Mouse (Mus musculus) kidney, embryonic 15.5 days (tissue): ENCODE measurements around the gene Macrod1. TPM values are rescaled to one million over a fixed set of nuclear protein-coding genes. Genes with fewer than 3 reads are reported as not detected.

Experiments
- ATAC-seq: fragments of 200-750 bp; cut with Nextera tagmentation; replicated peaks from 2 replicates; pipeline ENCODE4 v1.8.0; 2017; ENCODE audit warnings: moderate TSS enrichment; ENCODE audit not compliant: low FRiP score
- H3K27ac ChIP-seq: fragments of 300-500 bp; sonication (generic); 2 replicates; pipeline ENCODE4 v1.5.1; 2015; ENCODE audit warnings: mild to moderate bottlenecking, inconsistent platforms
- H3K27me3 ChIP-seq: fragments of 300-500 bp; sonication (generic); 2 replicates; pipeline ENCODE4 v1.6.1; 2015; ENCODE audit warnings: inconsistent platforms
- H3K36me3 ChIP-seq: fragments of 300-500 bp; sonication (generic); 2 replicates; pipeline ENCODE4 v1.6.1; 2015; ENCODE audit warnings: inconsistent platforms
- H3K4me1 ChIP-seq: fragments of 300-500 bp; sonication (generic); 2 replicates; pipeline ENCODE4 v1.6.1; 2015; ENCODE audit warnings: inconsistent platforms
- H3K4me2 ChIP-seq: fragments of 300-500 bp; sonication (generic); 2 replicates; pipeline ENCODE4 v1.6.1; 2015; ENCODE audit warnings: moderate library complexity, mild to moderate bottlenecking, inconsistent platforms
- H3K4me3 ChIP-seq: fragments of 300-500 bp; sonication (generic); replicated peaks from 2 replicates; pipeline ENCODE4 v1.5.1; 2015; ENCODE audit warnings: mild to moderate bottlenecking, inconsistent platforms
- H3K9ac ChIP-seq: fragments of 300-500 bp; sonication (generic); 2 replicates; pipeline ENCODE4 v1.6.1; 2015; ENCODE audit warnings: mild to moderate bottlenecking, inconsistent platforms
- H3K9me3 ChIP-seq: fragments of 300-500 bp; sonication (generic); replicated peaks from 2 replicates; pipeline ENCODE4 v1.6.1; 2016; ENCODE audit warnings: inconsistent platforms
- WGBS: fragments of 180-500 bp; shearing (Covaris S2); methylation state at CpG from one replicate; pipeline ENCODE4 v1.1.7; 2015; ENCODE audit warnings: mixed read lengths; 5-methylcytosine and 5-hydroxymethylcytosine counted together
- polyA plus RNA-seq: library from polyadenylated mRNA; unstranded; fragments of >200 nt; fragmentation: Nextera tagmentation; extraction: Ambion mirVana; gene quantifications from 2 replicates; pipeline ENCODE4 v1.2.1, GENCODE M21; 2015

Macrod1 gene
- polyA plus RNA-seq, 1 experiment from 2014 or later = 13.9 TPM

DNA sequence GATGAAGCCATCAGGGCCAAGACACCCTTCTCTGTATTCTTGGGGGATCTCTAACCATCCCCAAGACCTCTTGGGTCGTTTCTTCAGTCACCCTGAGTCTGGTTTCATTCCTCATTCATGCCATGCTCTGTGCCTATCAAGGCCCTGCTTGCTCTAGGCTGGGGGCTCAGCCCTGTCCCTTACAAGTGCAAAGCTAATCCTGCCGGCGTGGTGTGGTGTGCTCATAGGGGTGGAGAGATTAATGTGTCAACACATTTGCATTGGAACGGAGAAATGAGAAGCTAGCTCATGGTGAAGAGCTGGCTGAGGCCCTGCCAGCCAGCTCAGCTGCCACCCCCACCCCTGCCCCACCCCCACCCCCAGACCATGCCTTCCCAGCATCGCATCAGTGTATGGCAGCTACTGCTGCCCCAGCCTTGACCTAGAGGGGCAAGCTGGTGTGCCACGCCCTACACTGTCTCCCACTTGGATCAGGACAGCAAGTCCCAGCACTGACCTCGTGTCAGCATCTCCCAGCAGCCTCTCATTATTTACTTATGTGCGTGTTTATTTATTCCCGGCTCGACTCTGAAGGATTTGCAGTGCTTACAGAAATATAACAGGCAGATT is 66.2 kb downstream of the Macrod1 start:
- H3K27me3 ChIP-seq = peaks cover 65% of the 10 kb centered on the region
- no peaks in the 10 kb centered on the region for H3K9me3 ChIP-seq
- peaks cover 47% of the 10 kb centered on the region for H3K4me1 ChIP-seq
- WGBS = 37% methylated on average over 10 of the region's 10 CpGs
- peak overlapping the region; percentile 45; the same call in 1 of the 2 replicates for H3K27ac ChIP-seq
- H3K36me3 ChIP-seq = no peaks in the 10 kb centered on the region
- no peak overlapping the region for H3K4me3 ChIP-seq
- no peak overlapping the region for H3K9ac ChIP-seq
- no peak overlapping the region for H3K4me2 ChIP-seq
- ATAC-seq = no peak

DNA sequence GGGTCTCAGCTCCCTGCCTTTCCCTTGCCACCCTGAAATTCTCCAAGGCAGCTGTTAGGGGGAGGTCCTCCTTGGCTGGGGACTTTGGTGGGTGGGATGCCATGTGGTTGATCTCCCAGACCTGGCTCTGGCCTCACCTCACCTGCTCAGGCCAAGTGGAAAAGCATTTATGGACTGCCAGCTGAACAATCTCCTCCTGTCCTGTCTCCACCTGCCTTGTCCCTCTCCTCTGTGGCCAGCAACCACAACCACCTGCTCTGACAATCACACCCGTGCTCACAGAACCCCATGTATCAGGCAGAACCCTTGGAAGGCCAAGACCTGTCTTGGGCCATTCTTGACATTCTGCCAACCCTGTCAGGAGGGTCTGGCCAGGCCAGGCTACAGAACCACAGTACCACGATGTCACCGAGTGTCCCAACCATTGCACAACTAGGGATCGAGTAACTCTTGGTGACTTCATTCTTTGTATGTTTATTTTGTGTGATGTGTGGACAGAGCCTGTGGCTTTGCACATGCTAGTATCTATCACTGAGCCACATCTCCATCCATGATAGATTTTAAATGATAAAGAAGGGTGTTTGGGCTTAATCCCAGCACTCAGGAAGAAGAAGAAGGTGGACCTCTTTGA is 69.0 kb downstream of the Macrod1 start:
- Histone ChIP-seq H3K9ac (no peak overlapping the region), H3K4me3 (no peak overlapping the region), H3K4me1 (peaks cover 48% of the 10 kb centered on the region), H3K36me3 (no peaks in the 10 kb centered on the region), H3K27ac (no peak overlapping the region), H3K27me3 (peaks cover 65% of the 10 kb centered on the region), H3K4me2 (no peak overlapping the region), H3K9me3 (no peaks in the 10 kb centered on the region)
- 83% methylated on average over 4 of the region's 4 CpGs for WGBS
- ATAC-seq = no peak

DNA sequence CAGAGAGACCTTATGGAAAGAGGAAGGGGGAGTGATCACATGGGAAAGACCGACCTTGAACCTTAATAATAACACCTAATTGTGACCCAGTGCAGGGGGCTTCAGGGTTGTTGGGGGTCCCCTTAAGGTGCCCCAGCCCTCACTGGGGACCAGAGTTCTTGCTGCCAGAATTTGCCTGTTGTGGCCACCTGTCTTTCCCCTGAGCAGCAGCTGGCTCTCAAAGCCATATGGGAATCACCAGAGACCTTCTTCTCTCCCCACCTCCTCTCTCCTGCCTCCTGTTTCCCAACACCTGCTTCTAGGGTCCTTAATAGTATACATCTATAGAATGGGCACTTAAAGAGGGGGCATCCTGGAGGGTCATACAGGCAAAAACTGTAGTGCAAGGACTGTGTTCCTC is 69.6 kb downstream of the Macrod1 start:
- Histone ChIP-seq H3K36me3 (no peaks in the 10 kb centered on the region), H3K9me3 (no peaks in the 10 kb centered on the region), H3K4me1 (peaks cover 48% of the 10 kb centered on the region), H3K9ac (no peak overlapping the region), H3K27me3 (peaks cover 64% of the 10 kb centered on the region), H3K4me2 (no peak overlapping the region), H3K4me3 (no peak overlapping the region), H3K27ac (no peak overlapping the region)
- no peak for ATAC-seq
- WGBS = 88% methylated on average over 1 of the region's 1 CpGs

DNA sequence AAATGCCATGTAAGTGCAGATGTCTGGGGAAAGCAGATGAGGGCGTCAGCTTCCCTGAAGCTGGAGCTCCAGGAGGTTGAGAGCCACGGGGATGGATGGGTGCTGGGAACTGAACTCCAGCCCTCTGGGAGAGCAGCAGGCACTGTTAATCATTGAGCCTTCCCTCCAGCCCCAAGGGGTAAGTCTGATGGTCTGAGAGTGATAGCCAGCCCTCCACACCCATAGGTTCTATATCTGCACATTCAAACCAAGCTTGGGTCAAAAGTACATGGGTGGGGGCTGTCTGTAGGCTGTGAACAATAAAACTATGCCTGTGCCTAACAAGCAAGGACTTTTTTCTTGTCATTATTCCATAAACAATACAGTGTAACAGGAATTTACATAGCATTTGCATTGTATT is 70.3 kb downstream of the Macrod1 start:
- no peak overlapping the region for H3K27ac ChIP-seq
- peaks cover 48% of the 10 kb centered on the region for H3K4me1 ChIP-seq
- no peak for ATAC-seq
- 73% methylated on average over 2 of the region's 2 CpGs for WGBS
- no peak overlapping the region for H3K4me3 ChIP-seq
- no peak overlapping the region for H3K9ac ChIP-seq
- H3K9me3 ChIP-seq = no peaks in the 10 kb centered on the region
- H3K27me3 ChIP-seq = peaks cover 68% of the 10 kb centered on the region
- no peaks in the 10 kb centered on the region for H3K36me3 ChIP-seq
- H3K4me2 ChIP-seq = no peak overlapping the region

DNA sequence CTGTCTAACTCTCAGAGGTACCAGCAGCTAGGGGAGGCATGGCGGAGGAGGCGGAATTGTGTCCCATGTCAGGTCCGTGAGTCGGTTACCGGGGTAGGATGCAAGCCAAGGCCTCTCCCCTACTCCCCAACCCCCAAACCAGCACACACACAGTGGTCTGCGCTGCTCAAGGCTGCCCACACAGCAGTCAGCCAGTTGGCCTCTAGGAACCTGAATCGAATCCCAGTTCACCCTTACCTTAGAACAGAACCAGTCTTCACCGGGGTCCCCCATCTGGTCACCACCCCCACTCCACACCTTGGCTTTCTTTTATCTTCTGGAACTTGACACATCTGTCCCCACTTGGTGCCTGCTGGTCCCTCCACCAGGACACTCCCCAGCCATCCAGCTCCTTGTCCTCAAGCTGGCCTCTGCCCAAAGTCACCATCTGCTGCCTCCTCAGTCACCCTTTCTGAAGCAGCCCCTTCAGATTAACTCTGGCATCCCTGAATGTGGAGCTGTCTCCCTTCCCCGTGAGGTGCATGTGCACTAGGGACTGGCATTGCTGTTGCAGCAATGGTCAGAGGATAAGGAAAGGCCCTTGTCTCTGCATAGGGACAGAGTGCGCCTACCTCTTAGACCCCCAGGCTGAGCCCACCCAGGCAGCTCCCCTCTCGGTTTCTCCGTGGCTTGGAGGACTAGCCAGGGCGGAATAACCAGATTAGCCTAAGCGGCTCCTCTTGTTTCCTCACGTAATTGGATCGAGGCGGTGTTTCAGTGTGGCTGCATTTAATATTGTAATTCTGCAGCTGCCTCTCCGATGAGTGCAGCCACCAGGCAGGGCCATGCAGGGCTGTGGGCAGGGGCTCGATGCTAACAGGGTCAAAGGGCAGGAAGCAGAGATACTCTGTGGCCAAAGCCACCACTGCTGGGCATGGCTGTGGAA is 72.2 kb downstream of the Macrod1 start:
- Histone ChIP-seq H3K27me3 (peaks cover 66% of the 10 kb centered on the region), H3K9ac (no peak overlapping the region), H3K4me3 (no peak overlapping the region), H3K4me2 (no peak overlapping the region), H3K4me1 (peaks cover 51% of the 10 kb centered on the region), H3K27ac (no peak overlapping the region), H3K36me3 (no peaks in the 10 kb centered on the region), H3K9me3 (no peaks in the 10 kb centered on the region)
- ATAC-seq = no peak
- WGBS = 60% methylated on average over 19 of the region's 19 CpGs

DNA sequence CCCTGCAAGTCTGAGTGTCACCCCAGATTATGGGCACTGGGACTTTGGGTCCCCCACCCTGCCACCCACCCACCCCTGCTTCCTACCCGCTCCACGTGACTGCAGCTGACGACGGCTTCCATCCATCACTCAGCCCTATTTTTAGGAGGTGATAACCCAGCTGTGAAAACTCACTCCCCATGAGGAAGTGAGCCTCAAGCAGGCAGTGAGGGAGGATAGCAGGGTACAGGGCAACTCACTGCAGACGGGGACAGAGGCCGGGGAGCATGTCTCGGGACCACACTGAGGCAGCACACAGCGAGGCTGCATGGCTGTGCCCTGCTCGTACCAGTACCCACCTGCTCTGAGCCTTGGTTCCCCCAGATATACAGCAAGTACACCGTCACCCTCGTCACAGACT is 73.7 kb downstream of the Macrod1 start:
- no peak for ATAC-seq
- Histone ChIP-seq H3K36me3 (no peaks in the 10 kb centered on the region), H3K4me1 (peaks cover 66% of the 10 kb centered on the region), H3K27me3 (peaks cover 64% of the 10 kb centered on the region), H3K4me3 (no peak overlapping the region), H3K27ac (no peak overlapping the region), H3K9ac (no peak overlapping the region), H3K9me3 (no peaks in the 10 kb centered on the region), H3K4me2 (no peak overlapping the region)
- WGBS = 40% methylated on average over 11 of the region's 11 CpGs

DNA sequence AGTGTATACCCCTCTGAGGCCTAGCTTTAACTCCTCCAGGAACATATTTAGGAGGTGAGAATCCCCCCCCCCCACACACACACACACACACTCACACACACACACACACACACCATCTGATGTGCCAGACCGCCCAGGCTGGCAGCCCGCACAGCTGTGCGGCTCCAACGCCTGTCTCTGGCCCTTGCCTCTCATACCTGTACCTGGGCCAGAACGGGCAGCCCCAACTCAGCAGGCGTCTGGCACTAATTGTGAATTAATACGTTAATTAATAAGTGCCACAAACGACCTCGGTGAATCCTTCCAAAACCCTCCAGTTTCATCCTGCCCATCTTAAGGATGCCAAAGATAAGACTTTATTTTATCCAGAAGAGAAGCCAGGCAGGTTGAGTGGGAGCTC is 76.8 kb downstream of the Macrod1 start:
- H3K4me3 ChIP-seq = no peak overlapping the region
- no peak overlapping the region for H3K9ac ChIP-seq
- no peak for ATAC-seq
- WGBS = 84% methylated on average over 9 of the region's 9 CpGs
- peaks cover 97% of the 10 kb centered on the region for H3K4me1 ChIP-seq
- H3K27me3 ChIP-seq = peaks cover 74% of the 10 kb centered on the region
- H3K9me3 ChIP-seq = no peaks in the 10 kb centered on the region
- no peaks in the 10 kb centered on the region for H3K36me3 ChIP-seq
- no peak overlapping the region for H3K4me2 ChIP-seq
- no peak overlapping the region for H3K27ac ChIP-seq

DNA sequence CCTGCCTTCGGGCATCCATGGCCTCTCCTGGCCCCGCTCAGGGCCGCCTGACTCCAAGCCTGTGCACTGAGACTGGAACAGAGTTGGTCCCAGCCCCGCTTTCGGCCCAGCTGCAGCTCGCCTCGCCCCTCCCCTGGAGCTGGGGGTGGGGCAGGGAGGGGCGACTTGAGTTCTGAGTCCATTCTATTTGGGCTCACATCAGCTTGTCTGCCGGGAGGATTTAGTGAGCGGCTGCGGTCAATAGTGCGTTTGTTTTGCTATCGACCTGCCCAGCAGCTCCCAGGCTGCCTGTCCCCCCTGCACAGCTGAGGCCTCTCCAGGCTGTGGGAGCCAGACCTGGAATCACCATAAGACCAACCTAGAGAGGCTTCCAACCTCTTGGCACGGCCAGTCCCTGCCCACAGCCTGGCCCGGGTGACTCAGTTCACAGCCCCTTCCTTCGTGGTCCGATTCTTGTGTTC is 78.1 kb downstream of the Macrod1 start:
- peak overlapping the region; percentile 94 for H3K27ac ChIP-seq

DNA sequence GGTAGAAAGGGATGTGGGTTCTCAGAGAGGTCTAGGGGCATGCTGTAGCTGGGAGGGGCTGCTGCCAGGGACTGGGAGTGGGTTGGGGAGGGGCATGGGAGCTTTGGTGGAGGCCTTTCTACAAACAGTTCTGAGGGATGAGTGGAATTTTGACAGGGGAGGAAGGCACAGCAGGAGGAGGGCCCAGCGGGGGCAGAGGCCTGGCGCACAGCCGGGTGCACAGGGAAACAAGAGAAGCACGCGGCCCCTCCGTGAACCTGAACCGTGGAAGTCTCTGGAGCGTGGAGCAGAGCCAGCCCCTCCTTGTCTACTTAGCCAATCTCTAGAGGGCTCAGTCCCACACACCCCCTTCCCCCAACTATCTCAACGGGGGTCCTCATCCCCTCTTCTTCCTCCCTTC is 78.9 kb downstream of the Macrod1 start:
- 0 out of 2 replicates have a peak overlapping the region, but pooled peaks have one; percentile 0 for H3K4me3 ChIP-seq
- peak overlapping the region; percentile 32 for H3K4me2 ChIP-seq
- peak overlapping the region; percentile 94 for H3K27ac ChIP-seq
- H3K27me3 ChIP-seq = peaks cover 70% of the 10 kb centered on the region
- ATAC-seq = peak; percentile 85
- WGBS = 6% methylated on average over 9 of the region's 9 CpGs
- H3K4me1 ChIP-seq = peaks cover 92% of the 10 kb centered on the region
- H3K9me3 ChIP-seq = no peaks in the 10 kb centered on the region
- H3K36me3 ChIP-seq = no peaks in the 10 kb centered on the region
- no peak overlapping the region for H3K9ac ChIP-seq

More for the DNA sequence above, 78.1 kb downstream of the Macrod1 start:
- ATAC-seq = peak; percentile 31; the same call in 1 of the 2 replicates
- H3K4me1 ChIP-seq = peaks cover 96% of the 10 kb centered on the region
- H3K9ac ChIP-seq = no peak overlapping the region
- WGBS = 8% methylated on average over 17 of the region's 17 CpGs
- no peak overlapping the region for H3K4me3 ChIP-seq
- H3K4me2 ChIP-seq = peak overlapping the region; percentile 32
- peaks cover 74% of the 10 kb centered on the region for H3K27me3 ChIP-seq
- no peaks in the 10 kb centered on the region for H3K9me3 ChIP-seq
- H3K36me3 ChIP-seq = no peaks in the 10 kb centered on the region

DNA sequence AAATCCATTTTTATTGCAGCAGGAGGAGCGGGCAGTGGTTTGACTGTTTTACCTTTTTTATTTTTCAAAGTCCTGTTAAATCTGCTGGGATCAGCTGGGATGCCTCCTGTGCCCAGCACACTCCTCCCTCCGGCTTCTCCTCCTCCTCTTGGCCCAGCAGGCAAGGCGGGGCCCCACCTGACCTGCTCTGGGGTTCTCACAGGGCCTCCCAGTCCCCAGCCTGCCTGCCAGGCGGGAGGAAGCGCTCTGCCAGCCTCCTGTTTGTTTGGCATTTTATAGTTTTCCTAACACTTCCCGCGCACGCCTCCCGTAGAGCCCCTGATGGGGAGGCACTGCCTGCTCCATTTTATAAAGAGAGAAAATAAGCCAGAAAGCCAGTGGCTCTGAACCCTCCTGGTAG is 79.4 kb downstream of the Macrod1 start:
- H3K4me3 ChIP-seq = 0 out of 2 replicates have a peak overlapping the region, but pooled peaks have one; percentile 0
- peaks cover 70% of the 10 kb centered on the region for H3K27me3 ChIP-seq
- peak overlapping the region; percentile 94 for H3K27ac ChIP-seq
- peak overlapping the region; percentile 6; the same call in 1 of the 2 replicates for H3K9ac ChIP-seq
- ATAC-seq = peak; percentile 77
- no peaks in the 10 kb centered on the region for H3K36me3 ChIP-seq
- peaks cover 93% of the 10 kb centered on the region for H3K4me1 ChIP-seq
- no peaks in the 10 kb centered on the region for H3K9me3 ChIP-seq
- H3K4me2 ChIP-seq = peak overlapping the region; percentile 32
- 12% methylated on average over 9 of the region's 9 CpGs for WGBS

DNA sequence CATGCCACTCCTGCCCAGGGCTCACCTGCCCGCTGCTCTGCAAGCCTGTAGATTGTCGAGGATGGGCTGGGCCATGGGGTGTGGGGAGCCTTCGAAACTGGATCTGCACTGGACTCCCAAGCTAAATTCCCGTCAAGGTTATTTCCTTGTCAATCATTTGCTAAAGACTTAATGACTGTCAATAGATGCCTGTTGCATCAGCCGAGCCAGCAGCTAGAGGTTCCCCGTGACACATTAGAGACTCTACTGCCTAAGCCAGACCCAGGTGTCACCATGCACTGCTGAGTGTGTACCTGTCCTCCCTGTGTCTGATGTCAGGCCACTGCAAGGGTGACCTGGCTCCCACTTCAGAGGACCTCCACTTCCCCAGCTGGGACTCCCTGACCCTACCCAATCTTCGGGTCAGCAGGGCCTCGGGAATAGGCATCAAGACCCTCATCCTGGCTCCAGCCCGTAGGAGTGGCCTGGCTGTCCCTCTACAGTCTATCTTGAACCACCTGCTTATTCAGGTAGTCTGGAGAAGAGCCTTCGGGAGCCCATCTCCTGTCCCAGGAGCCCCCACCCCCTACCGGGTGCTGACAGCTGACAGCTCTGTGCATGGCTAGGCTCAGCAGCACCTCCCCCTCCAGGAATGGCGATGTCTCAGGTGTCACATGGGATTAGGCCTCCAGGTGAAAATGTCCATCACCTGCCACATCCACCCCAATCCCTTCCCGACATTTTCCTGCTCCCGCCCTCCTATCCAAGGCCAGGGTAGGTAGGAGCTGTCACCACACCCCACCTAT is 80.3 kb downstream of the Macrod1 start:
- no peaks in the 10 kb centered on the region for H3K36me3 ChIP-seq
- H3K9ac ChIP-seq = 0 out of 2 replicates have a peak overlapping the region, but pooled peaks have one; percentile 6
- H3K27ac ChIP-seq = peak overlapping the region; percentile 94
- H3K4me3 ChIP-seq = no peak overlapping the region
- peak; percentile 11; the same call in 1 of the 2 replicates for ATAC-seq
- peaks cover 70% of the 10 kb centered on the region for H3K27me3 ChIP-seq
- H3K4me1 ChIP-seq = peaks cover 93% of the 10 kb centered on the region
- peak overlapping the region; percentile 32 for H3K4me2 ChIP-seq
- H3K9me3 ChIP-seq = no peaks in the 10 kb centered on the region
- 24% methylated on average over 14 of the region's 14 CpGs for WGBS
